Mouse (Mus musculus) midbrain, embryonic 12.5 days (tissue): ENCODE results near the gene Gan. TPM values are rescaled to one million over a fixed set of nuclear protein-coding genes. Genes with fewer than 3 reads are reported as not detected.

Source experiments
- ATAC-seq: fragments of 200-750 bp; cut with Nextera tagmentation; 2 replicates; pipeline ENCODE4 v1.8.0; 2017; ENCODE audit warnings: low read depth, moderate TSS enrichment, moderate library complexity; ENCODE audit not compliant: low FRiP score
- H3K27ac ChIP-seq: fragments of 300-500 bp; sonication (generic); replicated peaks from 2 replicates; pipeline ENCODE4 v1.5.1; 2016; ENCODE audit warnings: mild to moderate bottlenecking
- H3K27me3 ChIP-seq: fragments of 300-500 bp; sonication (generic); 2 replicates; pipeline ENCODE4 v1.6.1; 2016; ENCODE audit warnings: mild to moderate bottlenecking
- H3K36me3 ChIP-seq: fragments of 300-500 bp; sonication (generic); 2 replicates; pipeline ENCODE4 v1.6.1; 2016
- H3K4me1 ChIP-seq: fragments of 300-500 bp; sonication (generic); 2 replicates; pipeline ENCODE4 v1.6.1; 2016
- H3K4me2 ChIP-seq: fragments of 300-500 bp; sonication (generic); replicated peaks from 2 replicates; pipeline ENCODE4 v1.6.1; 2016; ENCODE audit warnings: mild to moderate bottlenecking, moderate library complexity
- H3K4me3 ChIP-seq: fragments of 300-500 bp; sonication (generic); 2 replicates; pipeline ENCODE4 v1.5.1; 2016; ENCODE audit warnings: mild to moderate bottlenecking
- H3K9ac ChIP-seq: fragments of 300-500 bp; sonication (generic); replicated peaks from 2 replicates; pipeline ENCODE4 v1.6.1; 2016; ENCODE audit warnings: mild to moderate bottlenecking, moderate library complexity
- H3K9me3 ChIP-seq: fragments of 300-500 bp; sonication (generic); 2 replicates; pipeline ENCODE4 v1.6.1; 2016; ENCODE audit warnings: mild to moderate bottlenecking
- WGBS: fragments of 180-500 bp; shearing (Covaris S2); methylation state at CpG from one replicate; pipeline ENCODE4 v1.1.7; 2016; 5-methylcytosine and 5-hydroxymethylcytosine counted together
- polyA plus RNA-seq: library from polyadenylated mRNA; unstranded; fragments of >200 nt; fragmentation: Nextera tagmentation; extraction: Ambion mirVana; gene quantifications from 2 replicates; pipeline ENCODE4 v1.2.1, GENCODE M21; 2016

Gan gene
- polyA plus RNA-seq, result 2.6 and 3.2 TPM in 2 replicates

DNA sequence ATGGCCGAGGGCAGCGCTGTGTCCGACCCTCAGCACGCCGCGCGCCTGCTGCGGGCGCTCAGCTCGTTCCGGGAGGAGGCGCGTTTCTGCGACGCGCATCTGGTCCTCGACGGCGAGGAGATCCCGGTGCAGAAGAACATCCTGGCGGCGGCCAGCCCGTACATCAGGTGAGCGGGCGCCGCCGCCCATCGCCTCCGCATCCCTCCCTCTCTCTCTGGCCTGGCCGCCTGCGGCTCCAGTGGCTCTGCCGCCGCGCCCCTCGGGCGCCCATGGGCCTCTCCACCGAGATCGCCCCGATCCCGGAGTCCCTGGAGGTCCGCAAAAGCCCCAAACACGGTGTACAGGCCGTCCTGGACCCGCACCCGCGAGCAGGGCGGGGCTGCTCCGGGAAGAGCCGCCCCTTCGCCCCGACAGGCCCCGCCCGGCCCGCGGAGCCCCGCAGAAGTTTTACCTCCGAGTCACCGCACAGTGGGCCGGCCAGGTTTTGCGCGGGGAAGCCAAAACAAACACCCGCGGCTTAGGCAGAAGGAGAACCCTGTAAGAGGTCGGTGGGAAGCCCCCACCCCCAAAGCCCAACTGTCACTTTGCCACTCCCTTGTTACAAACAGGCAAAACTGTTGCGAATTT lies at the start of gene Gan:
Gene Gan, plus strand, starts transcription at position 1 of the 627 bp plus-strand sequence.
- Histone ChIP-seq H3K36me3 (no peaks in the 10 kb centered on the region), H3K4me3 (peak within 1 kb of the TSS; percentile 92), H3K27ac (peak within 1 kb of the TSS; percentile 76), H3K4me2 (peak within 1 kb of the TSS; percentile 97), H3K4me1 (peaks cover 36% of the 10 kb centered on the region), H3K9ac (peak within 1 kb of the TSS; percentile 91), H3K9me3 (no peaks in the 10 kb centered on the region), H3K27me3 (no peaks in the 10 kb centered on the region)
- peak; percentile 75 for ATAC-seq
- WGBS, result under 1% methylated on average over 50 of the region's 65 CpGs

DNA sequence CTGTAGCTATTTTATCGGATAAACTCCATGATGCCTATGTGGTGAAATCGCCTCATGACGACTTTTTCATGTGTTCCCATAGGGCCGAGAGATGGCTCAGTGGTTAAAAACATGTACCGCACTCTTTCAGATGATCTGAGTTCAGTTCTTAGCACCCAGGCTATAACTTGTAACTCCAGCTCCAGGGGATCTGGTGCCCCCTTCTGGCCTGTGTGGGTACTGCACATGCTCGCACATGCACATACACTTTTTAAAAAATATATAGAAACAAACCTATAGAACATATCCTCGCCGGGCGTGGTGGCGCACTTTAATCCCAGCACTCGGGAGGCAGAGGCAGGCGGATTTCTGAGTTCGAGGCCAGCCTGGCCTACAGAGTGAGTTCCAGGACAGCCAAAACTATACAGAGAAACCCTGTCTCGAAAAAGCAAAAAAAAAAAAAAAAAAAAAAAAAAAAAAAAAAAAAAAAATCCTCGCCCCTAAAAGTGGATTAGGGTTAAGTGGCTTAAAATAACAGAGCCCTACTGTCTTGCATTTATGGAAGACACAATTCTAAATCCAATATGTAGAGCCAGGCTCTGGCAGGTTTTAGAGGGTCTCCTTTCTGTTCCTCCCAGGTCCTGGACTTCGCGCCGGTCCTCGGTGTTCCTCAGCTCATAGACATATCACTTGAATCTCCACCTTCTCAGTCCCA lies 48.8 kb upstream of the Gan start:
- Histone ChIP-seq H3K27me3 (no peaks in the 10 kb centered on the region), H3K4me3 (no peak overlapping the region), H3K36me3 (no peaks in the 10 kb centered on the region), H3K9me3 (no peaks in the 10 kb centered on the region), H3K4me2 (no peak overlapping the region), H3K9ac (no peak overlapping the region), H3K27ac (no peak overlapping the region), H3K4me1 (no peaks in the 10 kb centered on the region)
- 91% methylated on average over 19 of the region's 19 CpGs for WGBS
- ATAC-seq, result no peak

DNA sequence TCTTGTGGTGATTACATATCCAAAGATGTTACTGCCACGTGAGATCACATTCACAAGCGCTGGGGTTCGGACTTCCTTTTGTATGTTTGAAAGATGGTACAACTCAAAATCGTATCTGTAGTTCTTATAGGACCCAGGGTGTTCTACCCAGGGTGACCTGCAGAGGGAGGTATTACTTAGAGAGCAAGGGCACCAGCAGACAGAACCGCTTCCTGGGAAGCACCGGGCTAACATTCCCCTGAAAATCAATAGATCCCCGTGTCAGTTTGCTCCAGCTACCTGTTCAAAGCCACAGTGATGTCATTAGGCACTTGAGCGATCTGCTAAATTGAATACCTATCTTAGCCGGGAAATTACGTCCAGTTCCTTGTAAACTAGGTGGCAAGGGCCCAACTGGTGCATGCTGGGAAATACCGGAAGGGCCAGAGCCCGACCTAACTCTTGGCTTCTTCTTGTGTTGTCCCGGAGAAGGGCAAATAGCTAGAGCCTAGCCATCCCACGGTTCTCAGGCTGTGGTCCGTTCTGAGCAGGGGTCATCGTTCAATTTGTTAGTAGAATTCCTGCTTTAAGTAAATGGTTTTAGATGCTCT lies 48.0 kb upstream of the Gan start:
- Histone ChIP-seq H3K4me1 (no peaks in the 10 kb centered on the region), H3K27ac (no peak overlapping the region), H3K27me3 (no peaks in the 10 kb centered on the region), H3K9ac (no peak overlapping the region), H3K4me2 (no peak overlapping the region), H3K4me3 (no peak overlapping the region), H3K9me3 (no peaks in the 10 kb centered on the region), H3K36me3 (no peaks in the 10 kb centered on the region)
- ATAC-seq, result no peak
- 56% methylated on average over 16 of the region's 16 CpGs for WGBS

DNA sequence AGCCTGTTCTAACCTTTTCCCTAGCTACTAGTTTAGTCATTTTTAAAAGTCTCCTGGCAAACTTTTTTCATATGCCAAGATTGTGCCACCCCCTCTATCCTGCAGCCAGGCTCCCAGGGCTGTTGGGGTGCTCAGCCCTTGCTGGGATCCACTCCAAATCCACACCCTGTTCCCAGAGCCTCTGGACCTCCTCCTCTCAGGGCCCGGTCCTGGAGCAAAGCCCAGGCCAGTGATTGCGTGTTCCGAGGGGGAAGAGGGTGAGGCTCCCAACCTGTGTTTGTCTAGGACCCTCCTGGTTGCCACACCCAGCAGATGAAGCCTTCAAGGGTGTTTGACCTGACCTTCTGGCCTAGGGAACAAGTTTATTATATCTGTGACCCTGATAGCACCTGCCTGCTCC lies 46.3 kb upstream of the Gan start:
- Histone ChIP-seq H3K4me3 (no peak overlapping the region), H3K36me3 (no peaks in the 10 kb centered on the region), H3K4me1 (0 out of 2 replicates have a peak, but pooled peaks cover 11% of the 10 kb centered on the region), H3K27ac (no peak overlapping the region), H3K4me2 (no peak overlapping the region), H3K27me3 (no peaks in the 10 kb centered on the region), H3K9ac (no peak overlapping the region), H3K9me3 (no peaks in the 10 kb centered on the region)
- ATAC-seq, result no peak
- 90% methylated on average over 3 of the region's 3 CpGs for WGBS

DNA sequence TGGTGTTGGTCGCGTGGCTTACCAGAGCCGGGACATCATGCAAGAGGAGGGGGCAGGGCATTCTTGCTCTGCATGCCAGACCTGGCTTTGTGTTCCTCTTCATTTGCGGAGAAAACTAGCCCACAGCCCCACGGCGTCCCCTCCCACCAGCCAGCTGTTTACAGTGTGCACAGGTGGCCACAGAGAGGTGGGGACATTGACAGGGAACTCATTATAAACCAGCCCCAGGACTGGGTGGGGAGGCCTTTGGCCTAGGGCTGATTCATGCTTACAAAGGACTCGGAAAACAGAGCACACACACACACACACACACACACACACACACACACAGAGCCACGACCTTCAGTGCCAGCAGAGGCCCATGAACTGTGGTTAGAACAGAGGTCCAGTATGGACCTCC lies 45.7 kb upstream of the Gan start:
- Histone ChIP-seq H3K27ac (no peak overlapping the region), H3K36me3 (no peaks in the 10 kb centered on the region), H3K4me1 (0 out of 2 replicates have a peak, but pooled peaks cover 11% of the 10 kb centered on the region), H3K4me2 (no peak overlapping the region), H3K4me3 (no peak overlapping the region), H3K9me3 (no peaks in the 10 kb centered on the region), H3K27me3 (no peaks in the 10 kb centered on the region), H3K9ac (no peak overlapping the region)
- no peak for ATAC-seq
- WGBS, result 78% methylated on average over 7 of the region's 8 CpGs

DNA sequence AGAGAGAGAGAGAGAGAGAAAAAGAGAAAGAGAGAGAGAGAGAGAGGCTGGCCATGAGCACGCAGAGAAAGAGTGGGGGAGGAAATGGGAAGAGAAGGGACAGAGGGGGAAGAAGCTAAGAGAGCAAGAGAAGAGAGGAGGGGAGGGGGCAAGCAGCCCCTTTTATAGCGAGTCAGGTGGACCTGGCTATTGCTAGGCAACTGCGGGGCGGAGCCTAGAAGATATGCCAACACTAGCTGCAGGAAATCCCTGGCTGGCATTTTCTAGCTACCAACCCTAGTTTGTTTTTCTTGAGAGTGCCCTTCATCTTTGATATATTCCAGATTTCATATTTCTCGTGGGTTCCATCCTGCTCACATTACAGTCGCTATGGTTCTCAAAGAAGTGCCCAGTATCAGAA lies 42.8 kb upstream of the Gan start:
- Histone ChIP-seq H3K4me2 (no peak overlapping the region), H3K4me3 (no peak overlapping the region), H3K27ac (no peak overlapping the region), H3K4me1 (0 out of 2 replicates have a peak, but pooled peaks cover 11% of the 10 kb centered on the region), H3K9me3 (no peaks in the 10 kb centered on the region), H3K36me3 (no peaks in the 10 kb centered on the region), H3K27me3 (no peaks in the 10 kb centered on the region), H3K9ac (no peak overlapping the region)
- no peak for ATAC-seq
- 53% methylated on average over 6 of the region's 6 CpGs for WGBS

DNA sequence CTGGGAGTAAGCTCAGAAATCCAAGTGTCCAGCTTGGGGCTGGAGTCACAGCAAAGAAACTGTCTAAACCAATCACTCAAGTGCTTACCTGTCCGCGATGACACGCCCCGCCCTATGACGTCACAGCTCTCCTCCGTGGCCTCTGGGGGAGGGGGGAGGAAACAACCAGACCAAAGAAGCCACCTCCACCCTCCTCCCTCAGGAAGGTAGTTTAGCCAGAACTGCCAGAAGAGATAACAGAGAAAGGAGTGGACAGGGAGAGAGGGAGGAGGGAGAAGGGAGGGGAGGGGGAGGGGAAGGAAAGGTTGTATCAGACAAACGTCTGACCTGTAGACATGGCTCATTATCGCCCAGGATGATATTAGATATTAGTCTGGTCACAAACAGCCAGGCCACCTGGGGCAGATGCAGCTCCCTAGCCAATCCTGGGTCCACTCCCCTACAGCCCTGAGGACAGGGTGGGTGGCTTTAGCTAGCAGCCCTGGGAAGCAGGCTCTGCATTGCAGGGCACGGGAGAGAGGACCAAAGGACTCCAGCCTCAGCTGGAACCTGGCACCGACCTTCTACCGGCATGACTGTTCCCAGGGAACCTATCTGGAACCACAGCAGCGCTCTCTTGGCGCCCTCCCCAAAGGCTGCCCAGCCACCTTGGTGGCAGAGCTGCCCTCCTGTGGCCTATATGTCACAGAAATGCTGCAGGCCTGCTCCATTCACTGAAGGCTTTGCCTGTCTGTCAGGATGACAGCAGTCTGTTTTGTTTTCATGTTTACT lies 42.1 kb upstream of the Gan start:
- peak overlapping the region; percentile 32 for H3K4me2 ChIP-seq
- ATAC-seq, result no peak

DNA sequence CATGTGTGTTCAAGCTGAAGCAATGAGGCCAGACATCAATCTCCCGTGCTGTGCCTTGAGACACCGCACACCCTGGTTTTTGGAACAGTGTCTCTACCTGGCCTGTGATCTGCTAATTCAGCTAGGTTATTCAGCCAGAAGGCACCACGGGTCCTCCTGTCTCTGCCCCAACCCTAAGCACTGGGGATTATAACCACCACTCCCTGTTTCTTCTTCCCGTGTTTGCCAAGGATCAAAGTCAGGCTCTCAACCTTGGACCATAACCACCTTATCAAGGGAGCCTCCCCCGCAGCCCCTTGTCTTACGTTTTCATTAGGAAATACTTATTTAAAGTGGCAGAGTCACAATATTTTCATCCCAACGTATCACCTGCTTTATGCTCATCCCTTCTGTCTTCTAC lies 41.4 kb upstream of the Gan start:
- 77% methylated on average over 7 of the region's 7 CpGs for WGBS
- Histone ChIP-seq H3K27ac (no peak overlapping the region), H3K4me3 (no peak overlapping the region)

More for the DNA sequence above, 42.1 kb upstream of the Gan start:
- Histone ChIP-seq H3K9ac (no peak overlapping the region), H3K36me3 (no peaks in the 10 kb centered on the region), H3K27me3 (no peaks in the 10 kb centered on the region), H3K4me3 (no peak overlapping the region), H3K9me3 (no peaks in the 10 kb centered on the region), H3K4me1 (0 out of 2 replicates have a peak, but pooled peaks cover 11% of the 10 kb centered on the region), H3K27ac (no peak overlapping the region)
- 15% methylated on average over 13 of the region's 13 CpGs for WGBS

DNA sequence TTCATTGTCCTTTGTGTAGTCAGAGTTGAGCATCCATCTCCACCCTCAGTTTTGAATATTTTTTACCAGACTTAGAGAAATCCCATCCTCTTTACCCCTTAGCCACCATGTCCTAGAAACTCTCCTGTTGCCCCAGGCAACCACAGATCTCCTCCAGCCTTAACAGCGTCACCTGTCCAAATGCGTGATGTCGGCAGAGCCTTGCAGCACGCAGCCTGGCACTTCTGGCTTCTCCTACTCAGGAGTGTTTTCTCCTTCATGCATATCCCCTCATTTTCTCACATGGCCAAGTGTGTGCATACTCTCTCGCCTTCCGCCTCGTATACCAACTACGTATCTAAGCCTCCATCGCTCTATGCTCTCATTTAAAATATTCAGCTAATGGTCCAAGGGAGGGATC lies 39.5 kb upstream of the Gan start:
- Histone ChIP-seq H3K4me3 (no peak overlapping the region), H3K4me2 (no peak overlapping the region), H3K4me1 (0 out of 2 replicates have a peak, but pooled peaks cover 11% of the 10 kb centered on the region), H3K36me3 (no peaks in the 10 kb centered on the region), H3K27me3 (no peaks in the 10 kb centered on the region), H3K27ac (no peak overlapping the region), H3K9ac (no peak overlapping the region), H3K9me3 (no peaks in the 10 kb centered on the region)
- ATAC-seq, result no peak
- 94% methylated on average over 9 of the region's 9 CpGs for WGBS

More for the DNA sequence above, 41.4 kb upstream of the Gan start:
- H3K27me3 ChIP-seq, result no peaks in the 10 kb centered on the region
- no peaks in the 10 kb centered on the region for H3K36me3 ChIP-seq
- H3K4me1 ChIP-seq, result 0 out of 2 replicates have a peak, but pooled peaks cover 11% of the 10 kb centered on the region
- no peak for ATAC-seq
- H3K9ac ChIP-seq, result no peak overlapping the region
- H3K9me3 ChIP-seq, result no peaks in the 10 kb centered on the region
- no peak overlapping the region for H3K4me2 ChIP-seq

DNA sequence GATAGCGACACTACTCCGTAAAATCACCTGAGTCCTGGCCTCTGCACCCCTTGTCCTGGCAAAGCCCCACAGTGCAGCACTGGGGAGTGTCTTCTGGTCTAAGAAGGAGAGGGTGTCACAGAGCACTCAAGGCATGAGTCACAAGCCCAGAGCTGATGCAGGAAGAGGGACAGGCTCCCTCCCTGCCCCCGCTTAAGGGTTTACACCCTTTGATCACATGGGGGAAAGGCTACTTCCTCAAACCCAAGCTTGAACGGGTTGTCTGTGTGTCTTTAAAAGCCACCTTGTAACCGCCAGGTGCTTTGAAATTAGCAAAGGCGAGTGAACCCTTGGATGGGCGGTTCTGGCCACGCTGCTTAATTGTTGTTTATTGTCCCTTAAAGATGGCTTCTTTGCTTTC lies 36.7 kb upstream of the Gan start:
- 64% methylated on average over 8 of the region's 8 CpGs for WGBS
- Histone ChIP-seq H3K4me2 (no peak overlapping the region), H3K36me3 (no peaks in the 10 kb centered on the region), H3K4me3 (no peak overlapping the region), H3K9ac (no peak overlapping the region), H3K9me3 (no peaks in the 10 kb centered on the region), H3K27ac (no peak overlapping the region), H3K27me3 (no peaks in the 10 kb centered on the region), H3K4me1 (no peaks in the 10 kb centered on the region)
- ATAC-seq, result no peak

DNA sequence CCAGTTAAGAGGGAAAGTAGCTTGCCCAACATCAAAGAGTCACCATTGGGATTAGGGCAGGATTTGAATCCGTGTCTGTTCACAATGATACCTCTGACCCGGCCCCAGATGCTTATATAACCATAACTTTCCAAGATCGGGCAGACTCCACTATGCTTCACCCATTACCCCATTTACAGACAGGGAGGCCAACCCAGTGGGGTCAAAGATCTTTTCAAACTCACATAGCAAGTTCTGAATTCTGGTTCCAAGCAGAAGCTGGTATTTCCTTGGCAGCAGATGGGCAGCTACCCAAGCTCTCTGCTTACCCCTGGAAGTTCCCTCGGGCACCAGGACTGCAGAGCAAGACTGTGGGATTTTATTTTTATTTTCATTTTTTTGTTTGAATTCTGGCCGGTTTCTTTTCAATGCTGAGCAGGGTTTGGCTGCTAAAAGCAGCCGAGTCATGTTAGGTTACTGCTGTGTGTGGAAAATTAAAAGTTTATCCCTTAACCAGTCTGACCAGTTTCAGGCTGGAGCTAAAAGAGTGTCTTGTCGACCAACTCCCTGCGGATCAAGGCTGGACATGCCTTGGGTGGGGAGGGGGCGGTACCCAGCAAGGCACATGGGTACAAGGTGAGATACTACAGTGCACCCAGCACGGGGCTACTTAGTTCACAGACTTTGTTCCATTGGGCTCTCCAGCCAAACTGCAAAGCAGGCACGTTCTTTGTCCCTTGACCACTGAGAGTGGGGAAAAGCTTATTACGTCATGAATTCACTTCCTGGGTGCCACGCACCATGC lies 33.9 kb upstream of the Gan start:
- Histone ChIP-seq H3K36me3 (no peaks in the 10 kb centered on the region), H3K9me3 (no peaks in the 10 kb centered on the region), H3K27ac (no peak overlapping the region), H3K27me3 (no peaks in the 10 kb centered on the region), H3K9ac (no peak overlapping the region), H3K4me1 (no peaks in the 10 kb centered on the region), H3K4me3 (no peak overlapping the region), H3K4me2 (no peak overlapping the region)
- ATAC-seq, result no peak
- WGBS, result 78% methylated on average over 13 of the region's 13 CpGs
